Mouse (Mus musculus) layer of hippocampus, adult 18-20 months (tissue): ENCODE measurements around the gene Csk. TPM values are rescaled to one million over a fixed set of nuclear protein-coding genes. Genes with fewer than 3 reads are reported as not detected.

ENCODE experiments used
- total RNA-seq, 2 experiments: library from RNA; stranded (reverse); gene quantifications; 2 replicates each; pipeline ENCODE4 v1.2.3; 2021

The Csk gene
- total RNA-seq, 2 experiments from 2014 or later = 36.4 to 37.1 TPM

Other genes with a start within 250 kb of the Csk start
- gene Ppcdc, start 213.5 kb downstream of the Csk start, total RNA-seq = 10 to 100 TPM; 16.8 to 17.3 TPM
- gene Scamp5, start 185.6 kb downstream of the Csk start, total RNA-seq = 100 to 1,000 TPM; 381 to 382 TPM
- 10 to 100 TPM; 12.8 to 13.3 TPM for gene Rpp25, start 149.6 kb downstream of the Csk start, total RNA-seq
- 100 to 1,000 TPM; 372 to 373 TPM for gene Cox5a, start 132.4 kb downstream of the Csk start, total RNA-seq
- gene Fam219b, start 116.1 kb downstream of the Csk start, total RNA-seq = 10 to 100 TPM; 16.5 to 24.3 TPM
- gene Mpi, start 100.9 kb downstream of the Csk start, total RNA-seq = 10 to 100 TPM; 68.8 to 70.9 TPM
- 10 to 100 TPM; 24.2 to 24.9 TPM for gene Scamp2, start 92.7 kb downstream of the Csk start, total RNA-seq
- 10 to 100 TPM; 24.0 to 32.2 TPM for gene Ulk3, start 64.2 kb downstream of the Csk start, total RNA-seq
- 1 to 10 TPM; 1.9 to 4.7 TPM for gene Cplx3, start 47.4 kb downstream of the Csk start, total RNA-seq
- not detected for gene Lman1l, start 32.9 kb downstream of the Csk start, total RNA-seq
- gene Cyp1a2, start 30.1 kb upstream of the Csk start, total RNA-seq = not detected
- under 1 TPM; 0.12 to 0.13 TPM for gene Cyp1a1, start 34.3 kb upstream of the Csk start, total RNA-seq
- gene Edc3, start 54.9 kb upstream of the Csk start, total RNA-seq = 10 to 100 TPM; 14.7 to 14.8 TPM
- gene Clk3, start 112.2 kb upstream of the Csk start, total RNA-seq = 10 to 100 TPM; 75.3 to 76.6 TPM
- gene Arid3b, start 183.2 kb upstream of the Csk start, total RNA-seq = 1 to 10 TPM; 6.7 to 7.4 TPM